Mouse (Mus musculus): ENCODE measurements around the gene Il21r. TPM values are rescaled to one million over a fixed set of nuclear protein-coding genes. Genes with fewer than 3 reads are reported as not detected.
A peak's percentile ranks its signal among the peaks of the same experiment; 100 is the strongest.

Il21r gene
- polyA plus RNA-seq, 1 experiment from 2014 or later, result 0.22 TPM

DNA sequence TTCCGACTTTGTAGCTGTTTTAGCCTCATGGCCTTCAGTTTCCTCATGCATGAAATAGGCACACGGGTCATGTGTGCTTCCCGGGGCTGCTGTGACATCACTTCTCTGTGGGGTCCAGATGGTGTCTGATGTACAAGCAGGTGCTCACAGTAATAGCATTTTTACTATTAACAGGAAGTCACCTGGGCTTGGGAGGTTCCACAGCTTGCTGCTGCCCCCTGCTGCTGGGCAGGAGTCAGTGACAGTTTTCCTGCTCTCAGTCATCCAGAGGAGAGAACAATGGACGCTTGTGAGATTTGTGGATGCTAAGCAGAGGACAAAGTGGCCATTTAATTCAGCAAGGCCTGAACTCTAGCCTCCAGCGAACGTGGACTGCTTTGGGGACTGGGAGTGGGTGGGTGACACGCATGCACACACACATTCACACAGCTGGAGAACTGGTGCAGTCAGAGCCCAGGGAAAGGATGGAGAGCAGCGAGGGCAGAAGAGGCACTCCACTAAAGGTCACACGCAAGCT is 35.7 kb downstream of the Il21r start:
- Histone ChIP-seq H3K9ac (ENCODE audit: low read depth, low read length) (no peak overlapping the region), H3K4me3 (ENCODE audit: low read length) (no peak overlapping the region), H3K27ac (ENCODE audit: low read depth, low read length) (no peak overlapping the region), H3K36me3 (ENCODE audit: control insufficient read depth, insufficient read depth, low read length) (peaks cover 45% of the 10 kb centered on the region), H3K9me3 (ENCODE audit: control insufficient read depth, low read length) (no peaks in the 10 kb centered on the region), H3K4me2 (replicated peaks; ENCODE audit: low read depth, low read length) (no peak overlapping the region), H3K4me1 (ENCODE audit: control insufficient read depth, insufficient read depth, low read length) (no peaks in the 10 kb centered on the region), H3K27me3 (ENCODE audit: control insufficient read depth, insufficient read depth, low read length) (no peaks in the 10 kb centered on the region)
- WGBS, result 43% methylated on average over 9 of the region's 9 CpGs
- peak; percentile 51 for ATAC-seq (ENCODE audit: low FRiP score, low TSS enrichment)

DNA sequence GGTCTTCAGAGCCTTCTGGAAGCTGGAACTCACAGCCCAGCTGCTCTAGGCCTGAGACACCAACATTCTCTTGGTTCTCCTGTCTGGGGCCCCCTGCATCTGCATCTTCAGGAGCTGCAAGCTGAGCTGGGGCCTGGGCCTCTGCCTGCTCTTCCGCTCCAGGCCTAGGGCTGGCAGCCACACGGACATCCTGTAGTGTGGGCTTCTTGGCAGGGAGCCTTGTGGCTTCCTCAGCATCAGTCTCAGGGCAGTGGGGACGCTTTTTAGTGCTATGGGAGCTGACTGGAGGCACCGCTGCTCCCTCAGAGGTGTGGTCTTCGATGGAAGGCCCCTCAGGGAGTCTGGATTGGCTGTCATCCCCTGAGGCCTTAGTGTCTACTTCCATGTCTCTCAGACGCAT is 40.7 kb downstream of the Il21r start:
- 94% methylated on average over 6 of the region's 6 CpGs for whole genome bisulfite sequencing
- Histone ChIP-seq H3K4me3 (ENCODE audit: low read length) (no peak overlapping the region), H3K27ac (ENCODE audit: low read depth, low read length) (no peak overlapping the region), H3K27me3 (ENCODE audit: control insufficient read depth, insufficient read depth, low read length) (no peaks in the 10 kb centered on the region), H3K4me2 (replicated peaks; ENCODE audit: low read depth, low read length) (no peak overlapping the region), H3K9ac (ENCODE audit: low read depth, low read length) (no peak overlapping the region), H3K36me3 (ENCODE audit: control insufficient read depth, insufficient read depth, low read length) (peaks cover 94% of the 10 kb centered on the region), H3K4me1 (ENCODE audit: control insufficient read depth, insufficient read depth, low read length) (no peaks in the 10 kb centered on the region), H3K9me3 (ENCODE audit: control insufficient read depth, low read length) (no peaks in the 10 kb centered on the region)
- ATAC-seq (ENCODE audit: low FRiP score, low TSS enrichment), result no peak

DNA sequence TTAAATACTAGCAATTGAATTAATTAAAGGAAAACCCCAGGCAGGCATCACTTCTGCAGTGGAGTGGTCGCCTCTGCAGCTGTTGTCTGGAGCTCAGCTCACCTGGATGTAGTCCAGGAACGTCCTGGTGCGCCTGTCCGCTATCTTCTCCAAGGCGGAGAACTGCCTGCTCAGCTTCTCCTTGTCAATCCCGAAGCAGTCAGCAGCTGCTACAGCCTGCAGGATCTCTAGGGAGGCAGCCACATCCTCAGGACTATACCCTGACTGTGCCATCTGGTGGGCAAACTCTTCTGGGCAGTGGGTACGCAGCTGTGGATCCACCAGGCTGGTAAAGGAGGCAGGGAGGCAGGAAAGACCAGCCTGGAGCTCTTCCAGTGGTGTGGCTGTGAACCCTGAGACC is 42.2 kb downstream of the Il21r start:
- Histone ChIP-seq H3K4me2 (replicated peaks; ENCODE audit: low read depth, low read length) (no peak overlapping the region), H3K27me3 (ENCODE audit: control insufficient read depth, insufficient read depth, low read length) (no peaks in the 10 kb centered on the region), H3K36me3 (ENCODE audit: control insufficient read depth, insufficient read depth, low read length) (peaks cover 100% of the 10 kb centered on the region), H3K9ac (ENCODE audit: low read depth, low read length) (no peak overlapping the region), H3K4me3 (ENCODE audit: low read length) (no peak overlapping the region), H3K4me1 (ENCODE audit: control insufficient read depth, insufficient read depth, low read length) (no peaks in the 10 kb centered on the region), H3K9me3 (ENCODE audit: control insufficient read depth, low read length) (no peaks in the 10 kb centered on the region), H3K27ac (ENCODE audit: low read depth, low read length) (no peak overlapping the region)
- WGBS, result 97% methylated on average over 7 of the region's 7 CpGs
- ATAC-seq (ENCODE audit: low FRiP score, low TSS enrichment), result no peak

DNA sequence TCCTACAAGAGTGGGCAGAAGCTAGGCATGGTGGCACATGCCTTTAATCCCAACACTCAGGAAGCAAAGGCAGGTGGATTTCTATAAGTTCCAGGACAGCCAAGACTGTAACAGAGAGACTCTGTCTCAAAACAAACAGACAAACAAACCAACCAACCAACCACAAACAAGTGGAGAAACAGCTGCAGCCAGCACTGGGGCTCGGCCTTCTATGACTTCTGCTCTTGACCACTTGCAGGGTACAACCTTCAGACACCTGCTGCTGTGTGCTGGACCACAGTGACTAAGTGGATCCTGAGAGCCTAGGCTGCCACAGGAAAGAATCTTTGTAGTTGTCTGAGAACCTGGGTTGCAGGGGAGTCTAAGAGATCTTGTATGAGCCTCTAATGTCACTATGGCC is 45.8 kb downstream of the Il21r start:
- Histone ChIP-seq H3K9ac (ENCODE audit: low read depth, low read length) (no peak overlapping the region), H3K9me3 (ENCODE audit: control insufficient read depth, low read length) (no peaks in the 10 kb centered on the region), H3K27ac (ENCODE audit: low read depth, low read length) (no peak overlapping the region), H3K36me3 (ENCODE audit: control insufficient read depth, insufficient read depth, low read length) (peaks cover 99% of the 10 kb centered on the region), H3K27me3 (ENCODE audit: control insufficient read depth, insufficient read depth, low read length) (no peaks in the 10 kb centered on the region), H3K4me2 (replicated peaks; ENCODE audit: low read depth, low read length) (no peak overlapping the region), H3K4me3 (ENCODE audit: low read length) (no peak overlapping the region), H3K4me1 (ENCODE audit: control insufficient read depth, insufficient read depth, low read length) (no peaks in the 10 kb centered on the region)
- WGBS, result 81% methylated on average over 1 of the region's 1 CpGs
- no peak for ATAC-seq (ENCODE audit: low FRiP score, low TSS enrichment)

DNA sequence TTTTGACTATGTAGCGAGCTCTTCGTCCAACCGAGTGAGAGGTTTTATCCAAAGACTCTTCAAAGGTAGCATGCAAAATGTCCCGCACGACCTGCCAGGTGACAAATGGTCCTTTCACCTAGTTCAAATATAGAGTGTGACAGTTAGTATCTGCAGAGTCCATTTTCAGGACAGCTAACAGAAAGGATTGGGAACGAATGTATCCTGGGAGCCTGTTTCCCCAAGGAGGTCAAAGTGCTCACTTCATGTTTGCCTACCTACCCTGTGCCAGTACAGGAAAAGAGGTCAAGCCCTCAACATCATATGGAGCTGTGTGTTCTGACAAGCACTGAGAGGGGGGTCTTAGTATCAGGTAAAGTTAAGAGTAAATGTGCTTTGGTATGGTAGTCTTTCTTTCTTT is 54.3 kb downstream of the Il21r start:
- no peak for ATAC-seq (ENCODE audit: low FRiP score, low TSS enrichment)
- WGBS, result 97% methylated on average over 6 of the region's 6 CpGs

DNA sequence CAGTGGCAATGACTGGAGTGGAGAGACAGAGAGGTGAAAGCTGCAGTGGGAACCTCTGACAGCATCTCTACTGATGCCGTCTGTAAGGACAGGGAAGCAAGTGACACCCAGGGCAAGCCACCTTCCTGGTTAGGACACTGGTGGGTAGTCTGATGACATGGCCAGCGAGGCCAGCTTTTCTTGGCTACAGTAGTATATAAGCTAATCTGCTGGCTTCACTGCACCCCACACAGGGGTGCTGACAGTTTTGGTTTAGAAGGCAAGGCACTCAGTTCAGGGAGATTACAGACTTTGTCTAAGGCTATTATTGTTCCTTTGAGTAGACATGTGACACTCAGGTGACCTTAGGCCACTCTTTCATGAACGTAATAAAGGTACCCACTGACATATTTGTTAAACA is 60.4 kb downstream of the Il21r start:
- ATAC-seq (ENCODE audit: low FRiP score, low TSS enrichment), result no peak
- Histone ChIP-seq H3K27ac (ENCODE audit: low read depth, low read length) (no peak overlapping the region), H3K9me3 (ENCODE audit: control insufficient read depth, low read length) (no peaks in the 10 kb centered on the region), H3K27me3 (ENCODE audit: control insufficient read depth, insufficient read depth, low read length) (no peaks in the 10 kb centered on the region), H3K36me3 (ENCODE audit: control insufficient read depth, insufficient read depth, low read length) (peaks cover 98% of the 10 kb centered on the region), H3K4me2 (replicated peaks; ENCODE audit: low read depth, low read length) (no peak overlapping the region), H3K4me1 (ENCODE audit: control insufficient read depth, insufficient read depth, low read length) (no peaks in the 10 kb centered on the region), H3K4me3 (ENCODE audit: low read length) (no peak overlapping the region), H3K9ac (ENCODE audit: low read depth, low read length) (no peak overlapping the region)
- WGBS, result 84% methylated on average over 3 of the region's 3 CpGs

More for the DNA sequence above, 54.3 kb downstream of the Il21r start:
- H3K36me3 ChIP-seq (ENCODE audit: control insufficient read depth, insufficient read depth, low read length), result peaks cover 97% of the 10 kb centered on the region
- no peaks in the 10 kb centered on the region for H3K9me3 ChIP-seq (ENCODE audit: control insufficient read depth, low read length)
- H3K27me3 ChIP-seq (ENCODE audit: control insufficient read depth, insufficient read depth, low read length), result no peaks in the 10 kb centered on the region
- H3K4me1 ChIP-seq (ENCODE audit: control insufficient read depth, insufficient read depth, low read length), result no peaks in the 10 kb centered on the region
- no peak overlapping the region for H3K4me3 ChIP-seq (ENCODE audit: low read length)
- H3K4me2 ChIP-seq (replicated peaks; ENCODE audit: low read depth, low read length), result no peak overlapping the region
- H3K27ac ChIP-seq (ENCODE audit: low read depth, low read length), result no peak overlapping the region
- H3K9ac ChIP-seq (ENCODE audit: low read depth, low read length), result no peak overlapping the region

DNA sequence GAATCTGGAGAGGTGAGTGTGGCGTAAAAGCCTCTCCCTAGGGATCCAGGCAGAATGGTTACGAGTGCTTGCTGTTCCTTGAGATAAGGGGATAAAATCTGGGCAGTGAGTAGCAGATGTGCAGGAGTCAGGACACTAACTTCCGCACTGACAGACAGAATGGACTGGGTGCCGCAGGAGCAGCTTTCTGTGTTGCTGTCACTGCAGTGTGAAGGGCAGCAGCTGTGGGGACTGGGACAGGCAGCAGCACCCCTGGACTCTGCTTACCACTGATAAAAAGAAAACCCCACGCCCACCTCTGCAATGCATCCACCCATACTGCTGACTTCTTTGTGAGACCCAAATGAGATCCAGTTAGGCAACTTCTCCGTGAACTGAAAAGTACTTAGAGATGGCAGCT is 67.6 kb downstream of the Il21r start:
- Histone ChIP-seq H3K27ac (ENCODE audit: low read depth, low read length) (no peak overlapping the region), H3K4me1 (ENCODE audit: control insufficient read depth, insufficient read depth, low read length) (no peaks in the 10 kb centered on the region), H3K4me2 (replicated peaks; ENCODE audit: low read depth, low read length) (no peak overlapping the region), H3K4me3 (ENCODE audit: low read length) (no peak overlapping the region), H3K9me3 (ENCODE audit: control insufficient read depth, low read length) (no peaks in the 10 kb centered on the region), H3K27me3 (ENCODE audit: control insufficient read depth, insufficient read depth, low read length) (no peaks in the 10 kb centered on the region), H3K36me3 (ENCODE audit: control insufficient read depth, insufficient read depth, low read length) (peaks cover 96% of the 10 kb centered on the region), H3K9ac (ENCODE audit: low read depth, low read length) (no peak overlapping the region)
- ATAC-seq (ENCODE audit: low FRiP score, low TSS enrichment), result no peak
- WGBS, result 83% methylated on average over 6 of the region's 6 CpGs

DNA sequence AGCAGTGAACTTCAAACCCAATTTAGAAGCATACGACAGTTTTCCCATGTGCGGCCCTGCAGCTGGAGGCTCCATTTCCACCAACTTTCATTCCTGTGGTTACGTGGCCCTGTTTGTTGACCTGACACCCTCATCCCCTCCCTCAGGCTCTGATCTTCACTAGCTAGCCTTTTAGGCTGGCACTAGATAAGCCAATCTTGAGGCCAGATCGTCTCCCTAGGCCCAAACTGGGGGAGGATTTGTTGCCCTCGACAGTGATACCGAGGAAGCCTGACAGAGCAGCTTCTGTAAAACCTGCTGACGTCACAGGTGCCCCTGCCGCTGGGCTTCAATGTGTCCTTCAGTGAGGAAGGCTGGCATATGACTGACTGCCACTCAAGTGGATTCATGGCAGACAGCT is 68.2 kb downstream of the Il21r start:
- no peak overlapping the region for H3K9ac ChIP-seq (ENCODE audit: low read depth, low read length)
- 74% methylated on average over 8 of the region's 8 CpGs for WGBS
- ATAC-seq (ENCODE audit: low FRiP score, low TSS enrichment), result no peak
- no peaks in the 10 kb centered on the region for H3K9me3 ChIP-seq (ENCODE audit: control insufficient read depth, low read length)
- H3K4me2 ChIP-seq (replicated peaks; ENCODE audit: low read depth, low read length), result no peak overlapping the region
- H3K36me3 ChIP-seq (ENCODE audit: control insufficient read depth, insufficient read depth, low read length), result peaks cover 96% of the 10 kb centered on the region
- no peaks in the 10 kb centered on the region for H3K27me3 ChIP-seq (ENCODE audit: control insufficient read depth, insufficient read depth, low read length)
- H3K4me3 ChIP-seq (ENCODE audit: low read length), result no peak overlapping the region
- no peak overlapping the region for H3K27ac ChIP-seq (ENCODE audit: low read depth, low read length)
- H3K4me1 ChIP-seq (ENCODE audit: control insufficient read depth, insufficient read depth, low read length), result no peaks in the 10 kb centered on the region

DNA sequence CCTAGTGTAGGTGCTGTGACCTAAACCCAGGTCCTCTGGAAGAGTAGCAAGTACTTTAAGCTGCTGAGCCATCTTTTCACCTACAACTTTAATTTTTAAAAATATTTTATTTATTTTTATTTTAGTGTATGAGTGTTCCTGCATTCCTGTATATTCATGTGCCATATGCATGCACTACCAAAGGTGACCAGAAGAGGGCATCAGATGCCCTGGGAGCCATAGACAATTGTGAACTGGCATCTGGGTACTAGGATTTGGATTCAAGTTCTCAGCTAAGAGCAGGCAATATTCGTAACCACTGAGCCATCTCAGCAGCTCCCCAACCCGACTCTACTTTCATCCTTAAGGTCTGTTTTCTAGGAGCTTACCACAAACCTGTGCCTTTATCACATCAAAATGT is 71.7 kb downstream of the Il21r start:
- H3K4me2 ChIP-seq (replicated peaks; ENCODE audit: low read depth, low read length), result no peak overlapping the region
- peaks cover 96% of the 10 kb centered on the region for H3K36me3 ChIP-seq (ENCODE audit: control insufficient read depth, insufficient read depth, low read length)
- H3K4me1 ChIP-seq (ENCODE audit: control insufficient read depth, insufficient read depth, low read length), result no peaks in the 10 kb centered on the region
- 86% methylated on average over 2 of the region's 2 CpGs for WGBS
- H3K4me3 ChIP-seq (ENCODE audit: low read length), result no peak overlapping the region
- H3K27me3 ChIP-seq (ENCODE audit: control insufficient read depth, insufficient read depth, low read length), result no peaks in the 10 kb centered on the region
- no peak overlapping the region for H3K27ac ChIP-seq (ENCODE audit: low read depth, low read length)
- ATAC-seq (ENCODE audit: low FRiP score, low TSS enrichment), result no peak
- H3K9ac ChIP-seq (ENCODE audit: low read depth, low read length), result no peak overlapping the region
- H3K9me3 ChIP-seq (ENCODE audit: control insufficient read depth, low read length), result no peaks in the 10 kb centered on the region
